Mouse (Mus musculus): ENCODE measurements at regions not wholly inside any gene's neighbourhood (a gene's known extent, or its start where the extent isn't known, plus 50 kb on each side); places are given as distances from the start of the nearest gene placed in this dataset.
A peak's percentile ranks its signal among the peaks of the same experiment; 100 is the strongest.

GRCm38 (mm10) chr1:176683146-176683545 is 130.7 kb downstream of the Cep170 start:
- no peak for DNase-seq (ENCODE audit: extremely low read depth)
- no peaks in the 10 kb centered on the region for H3K27me3 ChIP-seq (replicated peaks)

DNA sequence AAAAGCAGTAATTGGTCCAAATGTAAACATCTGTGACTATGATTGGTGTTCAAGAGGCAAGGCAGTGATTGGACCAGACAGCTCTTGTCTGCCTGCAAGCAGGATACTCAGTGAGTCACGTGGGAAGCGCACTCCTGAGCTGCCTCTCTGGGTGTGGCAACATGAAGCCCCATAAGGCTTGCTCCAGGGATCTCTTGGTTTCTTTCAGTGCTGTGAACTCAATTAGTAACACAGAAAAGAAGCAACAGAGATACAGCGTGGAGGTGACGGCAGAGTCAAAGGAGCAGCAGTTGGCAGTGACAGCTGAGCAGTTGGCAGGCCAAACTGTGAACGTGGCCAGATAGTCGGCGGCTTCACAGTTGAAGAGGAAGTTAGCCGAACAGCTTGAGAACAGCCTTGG is 131.9 kb downstream of the Cep170 start:
- DNase-seq (ENCODE audit: extremely low read depth) = no peak
- dilution Hi-C loops (cut with MboI; ENCODE audit: extremely low pct_ligation_motif_present, extremely low pct_unique_long_range_greater_than_20kb, low sequenced_read_pairs) = no loop called here
- no peaks in the 10 kb centered on the region for H3K4me1 ChIP-seq (ENCODE audit: control insufficient read depth in 1 of 2, insufficient read depth in 2 of 2)
- H3K9ac ChIP-seq (ENCODE audit: insufficient read depth, low read depth) = no peak overlapping the region
- no peak overlapping the region for H3K27ac ChIP-seq (ENCODE audit: insufficient read depth, low read depth)
- H3K9me3 ChIP-seq (replicated peaks; ENCODE audit: low read length) = no peaks in the 10 kb centered on the region
- no peaks in the 10 kb centered on the region for H3K79me2 ChIP-seq (replicated peaks; ENCODE audit: control insufficient read depth, extremely low read depth, insufficient read depth, poor library complexity, severe bottlenecking)
- no peaks in the 10 kb centered on the region for H3K27me3 ChIP-seq (replicated peaks)
- no peak overlapping the region; the same call in 1 of the 2 replicates for H3K4me2 ChIP-seq (ENCODE audit: insufficient read depth, low read depth, poor library complexity, severe bottlenecking)
- no peak overlapping the region for H3K4me3 ChIP-seq (replicated peaks in 1 of 3; ENCODE audit: low read depth in 2 of 3, low read length in 2 of 3, poor library complexity in 1 of 3)
- in situ Hi-C loops (cut with MboI; ENCODE audit: low pct_ligation_motif_present, low pct_unique_long_range_greater_than_20kb, low sequenced_read_pairs) = loop anchor here (25.0 kb wide), 2 partner anchors 445 to 745 kb away; no protein-coding TSS in a partner anchor
- peak; percentile 35; the same call in 1 of the 2 replicates for TF ChIP-seq USF1 (IDR thresholded peaks at IDR 0.05; ENCODE audit: low read depth, low read length)
- no peak for TF ChIP-seq ZC3H11A (IDR thresholded peaks at IDR 0.05; ENCODE audit: low read depth, low read length)
- H3K36me3 ChIP-seq (replicated peaks in 1 of 2; ENCODE audit: control insufficient read depth in 1 of 2, insufficient read depth in 1 of 2, low read length in 1 of 2) = no peaks in the 10 kb centered on the region

More at GRCm38 (mm10) chr1:176683146-176683545, 130.7 kb downstream of the Cep170 start:
- H3K9me3 ChIP-seq (replicated peaks; ENCODE audit: low read length) = no peaks in the 10 kb centered on the region
- H3K4me2 ChIP-seq (ENCODE audit: insufficient read depth, low read depth, poor library complexity, severe bottlenecking) = no peak overlapping the region
- H3K79me2 ChIP-seq (replicated peaks; ENCODE audit: control insufficient read depth, extremely low read depth, insufficient read depth, poor library complexity, severe bottlenecking) = no peaks in the 10 kb centered on the region
- dilution Hi-C loops (cut with MboI; ENCODE audit: extremely low pct_ligation_motif_present, extremely low pct_unique_long_range_greater_than_20kb, low sequenced_read_pairs) (no loop called here), in situ Hi-C loops (cut with MboI; ENCODE audit: low pct_ligation_motif_present, low pct_unique_long_range_greater_than_20kb, low sequenced_read_pairs) (loop anchor here (25.0 kb wide), 2 partner anchors 446 to 746 kb away; no protein-coding TSS in a partner anchor)
- H3K36me3 ChIP-seq (replicated peaks in 1 of 2; ENCODE audit: control insufficient read depth in 1 of 2, insufficient read depth in 1 of 2, low read length in 1 of 2) = no peaks in the 10 kb centered on the region
- TF ChIP-seq ZC3H11A (IDR thresholded peaks at IDR 0.05; ENCODE audit: low read depth, low read length) (no peak), BHLHE40 (IDR thresholded peaks at IDR 0.05; ENCODE audit: low read depth, low read length) (no peak), MYC (IDR thresholded peaks at IDR 0.05; ENCODE audit: low read depth, low read length) (no peak), EP300 (IDR thresholded peaks at IDR 0.05; ENCODE audit: low read length) (no peak), ETS1 (conservative IDR thresholded peaks at IDR 0.05; ENCODE audit: low read depth, low read length) (no peak), MEF2A (IDR thresholded peaks at IDR 0.05; ENCODE audit: borderline replicate concordance, low read depth, low read length) (no peak), USF1 (IDR thresholded peaks at IDR 0.05; ENCODE audit: low read depth, low read length) (no peak), POLR2AphosphoS2 (IDR thresholded peaks at IDR 0.05; ENCODE audit: low read depth, low read length) (no peak), NRF1 (IDR thresholded peaks at IDR 0.05; ENCODE audit: low read depth, low read length) (no peak), JUN (IDR thresholded peaks at IDR 0.05; ENCODE audit: insufficient read depth, low read depth, low read length) (no peak), POLR2A (IDR thresholded peaks at IDR 0.05; ENCODE audit: low read depth, low read length) (no peak), SMC3 (IDR thresholded peaks at IDR 0.05; ENCODE audit: low read depth, low read length) (no peak), NELFE (IDR thresholded peaks at IDR 0.05; ENCODE audit: low read depth, low read length) (no peak)
- H3K4me3 ChIP-seq (replicated peaks in 1 of 3; ENCODE audit: low read depth in 2 of 3, low read length in 2 of 3, poor library complexity in 1 of 3) = no peak overlapping the region
- no peak overlapping the region for H3K9ac ChIP-seq (ENCODE audit: insufficient read depth, low read depth)
- no peak overlapping the region for H3K27ac ChIP-seq (ENCODE audit: insufficient read depth, low read depth)
- H3K4me1 ChIP-seq (ENCODE audit: control insufficient read depth in 1 of 2, insufficient read depth in 2 of 2) = no peaks in the 10 kb centered on the region

DNA sequence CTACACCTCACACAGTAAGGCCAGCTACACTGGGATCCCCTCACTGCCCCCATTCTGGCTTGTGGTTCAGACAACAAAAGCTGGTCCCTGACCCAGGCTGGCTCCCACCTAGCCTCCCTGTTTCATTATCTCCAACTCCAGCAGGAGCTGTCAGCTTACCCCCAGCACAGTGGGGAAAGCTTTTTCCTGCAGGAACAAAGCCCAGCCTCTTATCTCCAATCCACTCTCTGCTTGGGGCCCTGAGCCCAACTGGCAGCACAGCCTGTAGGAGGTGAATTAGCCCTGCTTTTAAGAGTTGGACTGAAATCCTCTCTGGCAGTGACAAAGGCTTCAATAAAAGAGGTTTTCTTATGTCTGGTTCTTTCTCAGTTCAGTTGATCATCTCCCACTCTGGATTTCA is 138.7 kb downstream of the Cep170 start:
- dilution Hi-C loops (cut with MboI; ENCODE audit: extremely low pct_ligation_motif_present, extremely low pct_unique_long_range_greater_than_20kb, low sequenced_read_pairs) = no loop called here
- no peak overlapping the region for H3K4me3 ChIP-seq (replicated peaks in 1 of 3; ENCODE audit: low read depth in 2 of 3, low read length in 2 of 3, poor library complexity in 1 of 3)
- no peaks in the 10 kb centered on the region for H3K27me3 ChIP-seq (replicated peaks)
- no peak overlapping the region for H3K4me2 ChIP-seq (ENCODE audit: insufficient read depth, low read depth, poor library complexity, severe bottlenecking)
- H3K36me3 ChIP-seq (replicated peaks in 1 of 2; ENCODE audit: control insufficient read depth in 1 of 2, insufficient read depth in 1 of 2, low read length in 1 of 2) = no peaks in the 10 kb centered on the region
- no peaks in the 10 kb centered on the region for H3K79me2 ChIP-seq (replicated peaks; ENCODE audit: control insufficient read depth, extremely low read depth, insufficient read depth, poor library complexity, severe bottlenecking)
- DNase-seq (ENCODE audit: extremely low read depth) = no peak
- no peak overlapping the region for H3K9ac ChIP-seq (ENCODE audit: insufficient read depth, low read depth)
- in situ Hi-C loops (cut with MboI; ENCODE audit: low pct_ligation_motif_present, low pct_unique_long_range_greater_than_20kb, low sequenced_read_pairs) = loop anchor here (25.0 kb wide), 2 partner anchors 438 to 738 kb away; no protein-coding TSS in a partner anchor
- H3K27ac ChIP-seq (ENCODE audit: insufficient read depth, low read depth) = no peak overlapping the region
- no peaks in the 10 kb centered on the region for H3K9me3 ChIP-seq (replicated peaks; ENCODE audit: low read length)
- no peaks in the 10 kb centered on the region for H3K4me1 ChIP-seq (ENCODE audit: control insufficient read depth in 1 of 2, insufficient read depth in 2 of 2)
- TF ChIP-seq ETS1 (conservative IDR thresholded peaks at IDR 0.05; ENCODE audit: low read depth, low read length) (no peak), E2F4 (IDR thresholded peaks at IDR 0.05; ENCODE audit: insufficient replicate concordance, low read depth, low read length) (no peak), BHLHE40 (IDR thresholded peaks at IDR 0.05; ENCODE audit: low read depth, low read length) (no peak), ELF1 (IDR thresholded peaks at IDR 0.05; ENCODE audit: low read depth, low read length) (no peak), JUN (IDR thresholded peaks at IDR 0.05; ENCODE audit: insufficient read depth, low read depth, low read length) (no peak), MAZ (IDR thresholded peaks at IDR 0.05; ENCODE audit: low read depth, low read length) (no peak), HCFC1 (IDR thresholded peaks at IDR 0.05; ENCODE audit: low read depth, low read length) (no peak), USF1 (IDR thresholded peaks at IDR 0.05; ENCODE audit: low read depth, low read length) (no peak), MXI1 (IDR thresholded peaks at IDR 0.05; ENCODE audit: low read depth, low read length) (no peak), SIN3A (IDR thresholded peaks at IDR 0.05; ENCODE audit: low read length) (no peak), ZNF384 (IDR thresholded peaks at IDR 0.05; ENCODE audit: low read depth, low read length) (no peak), MAX (IDR thresholded peaks at IDR 0.05; ENCODE audit: low read length) (no peak), ZKSCAN1 (IDR thresholded peaks at IDR 0.05; ENCODE audit: borderline replicate concordance, low read depth, low read length) (no peak), ZC3H11A (IDR thresholded peaks at IDR 0.05; ENCODE audit: low read depth, low read length) (no peak), NELFE (IDR thresholded peaks at IDR 0.05; ENCODE audit: low read depth, low read length) (no peak), PAX5 (IDR thresholded peaks at IDR 0.05; ENCODE audit: low read length) (no peak), TBP (conservative IDR thresholded peaks at IDR 0.05; ENCODE audit: low read depth, low read length) (no peak), UBTF (IDR thresholded peaks at IDR 0.05; ENCODE audit: low read depth, low read length) (no peak), POLR2AphosphoS2 (IDR thresholded peaks at IDR 0.05; ENCODE audit: low read depth, low read length) (no peak)

Data from CH12.LX (cell line).